Mouse (Mus musculus): Measurements from ENCODE around the gene Foxp1. TPM values are rescaled to one million over a fixed set of nuclear protein-coding genes. Genes with fewer than 3 reads are reported as not detected.
A peak's percentile ranks its signal among the peaks of the same experiment; 100 is the strongest.

The Foxp1 gene
- polyA plus RNA-seq, 1 experiment from 2014 or later = 121 TPM

DNA sequence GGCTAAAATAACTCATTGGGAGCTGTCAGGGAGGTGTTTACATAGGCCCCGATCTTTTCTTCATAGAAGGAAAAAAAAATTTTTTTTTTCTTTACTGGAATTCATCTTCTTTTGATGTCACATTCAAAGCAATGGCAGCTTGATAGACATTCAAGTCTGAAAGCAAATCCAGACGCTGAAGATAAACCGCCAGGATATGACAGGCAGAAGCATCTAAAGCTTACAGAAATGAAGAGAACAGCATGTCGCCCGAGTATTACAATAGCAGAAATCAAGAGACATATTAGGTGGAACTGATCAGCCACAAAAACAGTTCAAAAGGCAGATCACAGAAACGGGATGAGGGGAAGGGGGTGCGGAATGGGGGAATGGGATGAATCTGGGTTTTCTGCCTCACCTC lies 425.3 kb downstream of the Foxp1 start:
- Histone ChIP-seq H3K27ac (ENCODE audit: low read length) (no peak overlapping the region), H3K36me3 (ENCODE audit: insufficient read depth, low read length) (no peaks in the 10 kb centered on the region), H3K4me3 (ENCODE audit: low read depth, low read length) (no peak overlapping the region), H3K9ac (replicated peaks; ENCODE audit: low read depth) (no peak overlapping the region), H3K27me3 (replicated peaks; ENCODE audit: insufficient read depth, low read length) (no peaks in the 10 kb centered on the region), H3K4me1 (ENCODE audit: insufficient read depth, low read depth, low read length) (peaks cover 30% of the 10 kb centered on the region), H3K9me3 (ENCODE audit: low read length) (no peaks in the 10 kb centered on the region), H3K4me2 (replicated peaks; ENCODE audit: low read depth, low read length) (no peak overlapping the region)
- ATAC-seq = no peak
- TF ChIP-seq EP300 (IDR thresholded peaks at IDR 0.05) = no peak
- TF ChIP-seq CTCF (IDR thresholded peaks at IDR 0.05) = no peak
- 36% methylated on average over 7 of the region's 7 CpGs for WGBS
- DNase-seq (ENCODE audit: low spot score) = no peak

DNA sequence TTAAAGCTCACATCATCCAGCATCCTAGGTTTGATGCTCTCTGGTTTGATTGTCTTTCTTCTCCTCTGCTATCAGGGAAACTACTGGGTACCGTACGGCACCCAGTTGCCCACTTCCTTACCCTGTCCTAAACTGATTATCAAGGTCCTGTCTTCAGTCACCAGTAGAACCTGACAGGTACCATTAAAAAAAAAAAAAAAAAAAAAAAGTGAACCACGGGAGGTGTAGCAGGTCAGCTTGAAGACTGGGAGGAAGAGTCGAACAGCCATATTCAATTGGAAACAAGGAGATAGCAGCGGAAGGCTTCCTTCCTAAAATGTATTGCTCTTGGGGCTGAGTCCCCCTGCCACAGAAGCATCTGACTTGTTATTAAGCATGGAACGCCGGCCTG lies 425.8 kb downstream of the Foxp1 start:
- ATAC-seq (no peak), DNase-seq (ENCODE audit: low spot score) (no peak)
- Histone ChIP-seq H3K4me3 (ENCODE audit: low read depth, low read length) (no peak overlapping the region), H3K27me3 (replicated peaks; ENCODE audit: insufficient read depth, low read length) (no peaks in the 10 kb centered on the region), H3K4me2 (replicated peaks; ENCODE audit: low read depth, low read length) (no peak overlapping the region), H3K9me3 (ENCODE audit: low read length) (no peaks in the 10 kb centered on the region), H3K9ac (replicated peaks; ENCODE audit: low read depth) (no peak overlapping the region), H3K27ac (ENCODE audit: low read length) (peak overlapping the region; percentile 81), H3K36me3 (ENCODE audit: insufficient read depth, low read length) (no peaks in the 10 kb centered on the region), H3K4me1 (ENCODE audit: insufficient read depth, low read depth, low read length) (peaks cover 28% of the 10 kb centered on the region)
- TF ChIP-seq CTCF (IDR thresholded peaks at IDR 0.05) (no peak), EP300 (IDR thresholded peaks at IDR 0.05) (no peak)
- WGBS = 43% methylated on average over 7 of the region's 7 CpGs

DNA sequence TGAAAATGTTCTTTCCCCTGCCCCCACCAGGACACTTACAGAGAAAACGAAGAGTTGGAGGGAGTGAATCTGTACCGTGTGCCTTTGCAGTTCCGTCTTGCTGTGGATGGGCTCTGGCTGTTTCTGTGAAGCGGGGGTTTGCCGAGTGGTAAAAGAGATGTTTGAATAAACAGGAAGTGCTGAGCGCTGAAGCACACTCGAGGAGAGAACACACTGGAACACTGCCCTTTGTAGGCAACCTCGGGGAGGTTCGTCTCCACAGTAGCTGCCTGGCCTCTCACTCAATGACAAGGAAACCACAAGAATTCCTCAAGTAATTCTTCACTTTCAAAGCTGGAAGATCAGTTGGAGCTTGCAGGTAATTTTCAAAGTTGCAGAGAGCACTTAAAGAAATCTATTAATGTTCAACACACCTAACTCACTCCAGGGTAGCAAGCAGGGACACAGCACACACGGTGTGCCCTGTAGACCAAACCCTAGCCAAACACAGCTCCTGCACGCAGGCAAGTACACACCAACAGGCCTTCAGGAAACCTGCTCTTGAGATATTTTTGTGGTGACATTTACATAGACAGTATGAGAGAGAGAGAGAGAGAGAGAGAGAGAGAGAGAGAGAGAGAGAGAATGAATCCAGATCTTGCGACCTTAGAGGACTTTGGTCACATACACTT lies 426.3 kb downstream of the Foxp1 start:
- ATAC-seq (peak; percentile 91), DNase-seq (ENCODE audit: low spot score) (peak; percentile 95)
- H3K9ac ChIP-seq (replicated peaks; ENCODE audit: low read depth) = peak overlapping the region; percentile 44
- no peaks in the 10 kb centered on the region for H3K9me3 ChIP-seq (ENCODE audit: low read length)
- peak overlapping the region; percentile 81 for H3K27ac ChIP-seq (ENCODE audit: low read length)
- peaks cover 23% of the 10 kb centered on the region for H3K4me1 ChIP-seq (ENCODE audit: insufficient read depth, low read depth, low read length)
- no peaks in the 10 kb centered on the region for H3K27me3 ChIP-seq (replicated peaks; ENCODE audit: insufficient read depth, low read length)
- peak overlapping the region; percentile 43 for H3K4me3 ChIP-seq (ENCODE audit: low read depth, low read length)
- TF ChIP-seq EP300 (IDR thresholded peaks at IDR 0.05) = peak; percentile 85
- TF ChIP-seq CTCF (IDR thresholded peaks at IDR 0.05) = 0 out of 2 replicates have a peak, but pooled peaks have one; percentile 2
- 9% methylated on average over 12 of the region's 12 CpGs for WGBS
- H3K4me2 ChIP-seq (replicated peaks; ENCODE audit: low read depth, low read length) = peak overlapping the region; percentile 58
- no peaks in the 10 kb centered on the region for H3K36me3 ChIP-seq (ENCODE audit: insufficient read depth, low read length)

DNA sequence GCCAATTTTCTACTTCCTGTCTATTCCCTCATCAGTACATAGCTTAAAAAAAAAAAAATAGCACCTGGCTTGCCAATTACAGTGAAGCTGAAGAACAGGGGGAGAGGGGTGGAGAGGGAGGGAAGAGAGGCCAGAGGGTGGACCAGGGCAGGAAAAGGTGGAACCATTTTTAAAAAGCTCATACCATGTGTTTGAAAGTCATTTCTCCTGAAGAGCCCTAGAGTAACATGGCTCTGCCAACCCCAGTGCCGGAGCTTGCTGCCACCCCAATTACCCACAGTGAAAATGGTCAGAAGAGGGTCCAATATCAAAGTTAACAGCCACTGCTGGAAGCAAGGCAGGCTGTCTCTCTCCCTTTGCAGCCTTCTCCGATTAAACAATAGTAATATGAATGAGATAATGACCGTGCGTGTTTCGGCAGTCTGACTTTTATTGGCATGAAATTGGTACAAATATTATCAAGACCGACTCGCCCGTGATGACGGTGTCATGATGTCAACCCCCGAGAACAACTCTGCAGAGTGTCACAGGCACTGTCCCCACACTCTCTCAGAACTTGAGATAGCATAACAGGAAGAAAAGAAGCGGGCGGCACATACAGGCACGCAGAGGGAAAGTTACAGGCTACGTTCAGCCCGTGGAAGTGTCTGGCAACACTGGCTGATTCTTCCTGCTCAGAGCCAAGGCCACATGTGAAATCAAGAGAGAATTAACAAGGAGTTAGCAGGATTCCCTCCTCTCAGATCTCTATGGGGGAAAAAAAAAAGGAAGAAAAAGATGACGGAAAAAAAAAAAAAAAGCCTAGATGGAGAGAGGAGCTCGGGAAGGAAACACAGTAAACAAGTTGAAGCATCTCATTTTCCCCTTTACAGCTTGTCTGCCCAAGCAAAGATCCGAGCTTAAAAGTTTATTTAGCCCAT lies 427.1 kb downstream of the Foxp1 start:
- TF ChIP-seq CTCF (IDR thresholded peaks at IDR 0.05) = no peak
- Histone ChIP-seq H3K9me3 (ENCODE audit: low read length) (no peaks in the 10 kb centered on the region), H3K27me3 (replicated peaks; ENCODE audit: insufficient read depth, low read length) (no peaks in the 10 kb centered on the region), H3K4me2 (replicated peaks; ENCODE audit: low read depth, low read length) (peak overlapping the region; percentile 58), H3K9ac (replicated peaks; ENCODE audit: low read depth) (peak overlapping the region; percentile 44), H3K4me1 (ENCODE audit: insufficient read depth, low read depth, low read length) (peaks cover 21% of the 10 kb centered on the region), H3K4me3 (ENCODE audit: low read depth, low read length) (peak overlapping the region; percentile 43), H3K36me3 (ENCODE audit: insufficient read depth, low read length) (no peaks in the 10 kb centered on the region), H3K27ac (ENCODE audit: low read length) (peak overlapping the region; percentile 81)
- DNase-seq (ENCODE audit: low spot score) = peak; percentile 75
- 2% methylated on average over 18 of the region's 18 CpGs for WGBS
- ATAC-seq = peak; percentile 42

DNA sequence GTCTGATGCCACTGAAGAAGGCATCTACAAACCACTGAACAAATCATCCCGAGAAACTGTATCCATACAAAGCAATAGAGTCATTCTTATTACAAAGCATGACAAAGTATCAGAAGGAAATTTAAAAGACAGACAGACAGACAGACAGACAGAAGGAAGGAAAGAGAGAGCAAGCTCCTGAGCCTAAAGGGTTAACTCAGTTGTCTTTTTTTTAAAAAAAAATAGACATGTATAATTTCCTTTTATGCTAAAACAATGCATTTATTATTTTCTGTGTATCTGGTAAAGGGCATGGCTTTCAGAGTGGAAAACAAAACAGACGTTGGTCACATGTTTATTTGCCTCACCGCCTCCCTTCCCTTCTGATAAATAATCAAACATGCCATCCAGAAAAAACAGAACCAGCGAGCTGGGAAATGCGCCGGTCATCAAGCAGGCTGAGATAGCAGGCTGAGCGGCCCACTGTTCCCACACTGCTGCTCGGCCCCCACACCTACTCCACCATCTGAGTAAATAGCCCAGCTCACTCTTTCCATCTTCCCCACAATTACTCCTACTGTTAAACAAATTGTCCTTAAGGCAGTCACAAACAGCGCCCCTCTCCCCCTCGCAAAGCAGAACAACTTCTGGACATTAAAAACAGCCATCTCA lies 428.1 kb downstream of the Foxp1 start:
- no peaks in the 10 kb centered on the region for H3K9me3 ChIP-seq (ENCODE audit: low read length)
- DNase-seq (ENCODE audit: low spot score) (peak; percentile 59), ATAC-seq (no peak)
- 0 out of 2 replicates have a peak, but pooled peaks have one; percentile 14 for TF ChIP-seq EP300 (IDR thresholded peaks at IDR 0.05)
- TF ChIP-seq CTCF (IDR thresholded peaks at IDR 0.05) = no peak; the same call in 1 of the 2 replicates
- H3K4me2 ChIP-seq (replicated peaks; ENCODE audit: low read depth, low read length) = peak overlapping the region; percentile 58
- H3K9ac ChIP-seq (replicated peaks; ENCODE audit: low read depth) = peak overlapping the region; percentile 44; the same call in 1 of the 2 replicates
- H3K4me1 ChIP-seq (ENCODE audit: insufficient read depth, low read depth, low read length) = peaks cover 21% of the 10 kb centered on the region
- peak overlapping the region; percentile 81 for H3K27ac ChIP-seq (ENCODE audit: low read length)
- 12% methylated on average over 10 of the region's 10 CpGs for WGBS
- H3K27me3 ChIP-seq (replicated peaks; ENCODE audit: insufficient read depth, low read length) = no peaks in the 10 kb centered on the region
- H3K4me3 ChIP-seq (ENCODE audit: low read depth, low read length) = peak overlapping the region; percentile 43
- H3K36me3 ChIP-seq (ENCODE audit: insufficient read depth, low read length) = no peaks in the 10 kb centered on the region

DNA sequence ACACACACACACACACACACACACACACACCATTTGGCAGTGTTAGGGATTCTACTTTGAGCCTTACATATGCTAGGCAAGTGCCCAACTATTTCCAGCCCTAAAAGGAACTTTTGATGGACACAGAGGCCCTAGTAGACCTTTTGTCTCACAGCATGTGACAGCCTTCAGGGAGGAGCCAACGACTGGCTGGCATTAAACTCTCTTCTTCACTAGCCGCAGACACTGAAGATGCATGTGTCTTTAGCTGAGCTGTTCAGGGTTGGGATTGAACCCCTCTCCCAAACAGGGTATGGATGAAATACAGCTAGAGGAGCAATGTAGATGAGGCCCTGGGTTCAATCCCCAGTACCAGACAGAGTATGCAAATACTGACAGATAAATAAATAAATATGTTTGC lies 428.7 kb downstream of the Foxp1 start:
- WGBS = 33% methylated on average over 2 of the region's 2 CpGs
- Histone ChIP-seq H3K9ac (replicated peaks; ENCODE audit: low read depth) (no peak overlapping the region), H3K27ac (ENCODE audit: low read length) (0 out of 2 replicates have a peak overlapping the region, but pooled peaks have one; percentile 81), H3K9me3 (ENCODE audit: low read length) (no peaks in the 10 kb centered on the region), H3K4me3 (ENCODE audit: low read depth, low read length) (peak overlapping the region; percentile 43), H3K4me2 (replicated peaks; ENCODE audit: low read depth, low read length) (peak overlapping the region; percentile 58), H3K36me3 (ENCODE audit: insufficient read depth, low read length) (no peaks in the 10 kb centered on the region), H3K27me3 (replicated peaks; ENCODE audit: insufficient read depth, low read length) (no peaks in the 10 kb centered on the region), H3K4me1 (ENCODE audit: insufficient read depth, low read depth, low read length) (peaks cover 21% of the 10 kb centered on the region)
- no peak for TF ChIP-seq CTCF (IDR thresholded peaks at IDR 0.05)
- no peak for TF ChIP-seq EP300 (IDR thresholded peaks at IDR 0.05)
- ATAC-seq (no peak), DNase-seq (ENCODE audit: low spot score) (no peak)
